Mouse (Mus musculus) hindbrain, embryonic 16.5 days (tissue): ENCODE results near the gene Sox15. TPM values are rescaled to one million over a fixed set of nuclear protein-coding genes. Genes with fewer than 3 reads are reported as not detected.
"Not testable (repeated sequence)": the region's sequence is repeated elsewhere in the genome, so short reads cannot be mapped to it uniquely, and the experiment has no call there.

Experiments
- ATAC-seq: fragments of 200-750 bp; cut with Nextera tagmentation; 2 replicates; pipeline ENCODE4 v1.8.0; 2017; ENCODE audit warnings: moderate TSS enrichment, moderate library complexity
- H3K27ac ChIP-seq: fragments of 300-500 bp; sonication (generic); 2 replicates; pipeline ENCODE4 v1.5.1; 2014; ENCODE audit warnings: low read depth, mild to moderate bottlenecking, control low read depth, low read length, moderate library complexity
- H3K27me3 ChIP-seq: fragments of 300-500 bp; sonication (generic); replicated peaks from 2 replicates; pipeline ENCODE4 v1.6.1; 2014; ENCODE audit warnings: low read length; ENCODE audit not compliant: control insufficient read depth, insufficient read depth
- H3K36me3 ChIP-seq: fragments of 300-500 bp; sonication (generic); 2 replicates; pipeline ENCODE4 v1.6.1; 2014; ENCODE audit warnings: mild to moderate bottlenecking, low read length, moderate library complexity, mixed read lengths; ENCODE audit not compliant: control insufficient read depth, insufficient read depth
- H3K4me1 ChIP-seq: fragments of 300-500 bp; sonication (generic); 2 replicates; pipeline ENCODE4 v1.6.1; 2014; ENCODE audit warnings: low read depth, low read length; ENCODE audit not compliant: control insufficient read depth, insufficient read depth
- H3K4me2 ChIP-seq: fragments of 300-500 bp; sonication (generic); 2 replicates; pipeline ENCODE4 v1.6.1; 2014; ENCODE audit warnings: mild to moderate bottlenecking, low read length, control low read depth, moderate library complexity
- H3K4me3 ChIP-seq: fragments of 300-500 bp; sonication (generic); 2 replicates; pipeline ENCODE4 v1.5.1; 2014; ENCODE audit warnings: mild to moderate bottlenecking, low read length, control low read depth, moderate library complexity
- H3K9ac ChIP-seq: fragments of 300-500 bp; sonication (generic); 2 replicates; pipeline ENCODE4 v1.6.1; 2014; ENCODE audit warnings: low read depth, mild to moderate bottlenecking, control low read depth, low read length, moderate library complexity
- H3K9me3 ChIP-seq: fragments of 300-500 bp; sonication (generic); 2 replicates; pipeline ENCODE4 v1.6.1; 2014; ENCODE audit warnings: mild to moderate bottlenecking, low read length, moderate library complexity; ENCODE audit not compliant: control insufficient read depth
- WGBS: fragments of 180-500 bp; shearing (Covaris S2); extraction: QIAGEN DNeasy Blood & Tissue Kit; methylation state at CpG from one replicate; pipeline ENCODE4 v1.1.7; 2014; 5-methylcytosine and 5-hydroxymethylcytosine counted together
- microRNA counts: library from miRNA; unstranded; fragments of <30 nt; microRNA quantifications from one replicate; lab custom pipeline; 2016
- microRNA-seq: library from miRNA; unstranded; fragments of <30 nt; microRNA quantifications from one replicate; pipeline ENCODE4, GENCODE M21; 2017
- polyA plus RNA-seq: library from polyadenylated mRNA; unstranded; fragments of >200 nt; fragmentation: Nextera tagmentation; extraction: Ambion mirVana; gene quantifications from 2 replicates; pipeline ENCODE4 v1.2.1, GENCODE M21; 2015

Sox15 gene
- polyA plus RNA-seq, 1 experiment from 2014 or later: not detected

DNA sequence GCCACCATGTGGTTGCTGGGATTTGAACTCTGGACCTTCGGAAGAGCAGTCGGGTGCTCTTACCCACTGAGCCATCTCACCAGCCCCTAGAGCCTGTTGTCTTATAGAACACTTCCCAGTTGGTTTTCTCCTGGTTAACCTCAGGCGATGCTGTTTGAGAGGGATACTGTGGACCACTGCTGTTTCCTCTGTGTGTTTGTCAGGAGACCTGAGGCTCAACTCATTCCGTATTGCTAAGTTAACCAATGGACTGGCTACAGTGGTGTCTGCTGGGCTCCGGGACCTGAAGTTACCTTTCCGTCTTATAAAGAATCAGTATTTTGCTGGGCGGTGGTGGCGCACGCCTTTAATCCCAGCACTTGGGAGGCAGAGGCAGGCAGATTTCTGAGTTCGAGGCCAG, 47.8 kb downstream of the Sox15 start:
- 94% methylated on average over 10 of the region's 10 CpGs for WGBS
- not testable (repeated sequence) for H3K4me1 ChIP-seq, H3K4me3 ChIP-seq, H3K9ac ChIP-seq, H3K27me3 ChIP-seq, H3K36me3 ChIP-seq, H3K4me2 ChIP-seq, ATAC-seq, H3K9me3 ChIP-seq, H3K27ac ChIP-seq

DNA sequence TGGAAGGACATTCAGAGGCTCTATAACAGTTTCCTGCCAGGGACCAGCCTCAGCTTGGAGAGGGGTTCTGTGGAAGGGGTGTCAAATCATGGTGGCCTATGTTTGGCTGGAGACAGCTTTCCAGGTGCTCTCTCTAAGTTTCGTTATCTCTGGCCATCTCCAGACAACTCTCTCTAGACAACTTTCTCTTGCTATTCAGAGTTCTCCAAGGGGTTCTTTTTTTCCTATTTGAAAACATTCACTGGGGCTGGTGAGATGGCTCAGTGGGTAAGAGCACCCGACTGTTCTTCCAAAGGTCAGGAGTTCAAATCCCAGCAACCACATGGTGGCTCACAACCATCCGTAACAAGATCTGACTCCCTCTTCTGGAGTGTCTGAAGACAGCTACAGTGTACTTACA, 48.3 kb downstream of the Sox15 start:
- not testable (repeated sequence) for H3K9me3 ChIP-seq, H3K4me3 ChIP-seq, ATAC-seq

GRCm38 (mm10) chr11:69703814-69704612, 48.9 kb downstream of the Sox15 start:
- ATAC-seq: no peak
- no peaks in the 10 kb centered on the region for H3K36me3 ChIP-seq
- no peak overlapping the region for H3K27ac ChIP-seq
- no peak overlapping the region for H3K4me2 ChIP-seq
- no peak overlapping the region for H3K9ac ChIP-seq
- no peaks in the 10 kb centered on the region for H3K4me1 ChIP-seq
- no peaks in the 10 kb centered on the region for H3K9me3 ChIP-seq
- H3K27me3 ChIP-seq: no peaks in the 10 kb centered on the region
- no peak overlapping the region for H3K4me3 ChIP-seq
- WGBS: 54% methylated on average over 8 of the region's 8 CpGs

More for the DNA sequence above, 48.3 kb downstream of the Sox15 start:
- not testable (repeated sequence) for H3K4me1 ChIP-seq, H3K27ac ChIP-seq, H3K4me2 ChIP-seq, H3K27me3 ChIP-seq, H3K36me3 ChIP-seq, H3K9ac ChIP-seq
- WGBS: 57% methylated on average over 2 of the region's 3 CpGs

GRCm38 (mm10) chr11:69704613-69705010, 49.5 kb downstream of the Sox15 start:
- Histone ChIP-seq H3K4me3 (no peak overlapping the region), H3K27ac (no peak overlapping the region), H3K4me2 (no peak overlapping the region), H3K4me1 (no peaks in the 10 kb centered on the region), H3K27me3 (no peaks in the 10 kb centered on the region), H3K36me3 (no peaks in the 10 kb centered on the region), H3K9me3 (no peaks in the 10 kb centered on the region), H3K9ac (no peak overlapping the region)
- ATAC-seq: no peak
- WGBS: 65% methylated on average over 2 of the region's 2 CpGs

MicroRNA genes within 50 kb of the gene (microRNA counts, 519-probe panel; counts per million panel counts)
- not detected for microRNA mmu-miR-1934 (lab: Ali Mortazavi, UCI)
- 2,230 counts per million, percentile 48 among the panel's probes with 10 or more counts for microRNA mmu-miR-467f (lab: Ali Mortazavi, UCI)

Small RNA genes within 50 kb of the gene (microRNA-seq; reads per million reads assigned to microRNA genes)
- gene Mir1934 (2.1 reads per million, percentile 2 among the genes with 10 or more reads in this experiment), gene Mir467f (not detected)

Other genes starting within 250 kb of the Sox15 start
- gene Kdm6b, start 241.6 kb upstream of the Sox15 start, polyA plus RNA-seq: 22.9 and 29.0 TPM in 2 replicates
- 3.0 and 4.0 TPM in 2 replicates for gene Dnah2, start 106.2 kb upstream of the Sox15 start, polyA plus RNA-seq
- gene Efnb3, start 95.1 kb upstream of the Sox15 start, polyA plus RNA-seq: 104 and 132 TPM in 2 replicates
- gene Wrap53, start 75.1 kb upstream of the Sox15 start, polyA plus RNA-seq: 18.2 and 20.1 TPM in 2 replicates
- 47.9 and 57.9 TPM in 2 replicates for gene Trp53, start 75.0 kb upstream of the Sox15 start, polyA plus RNA-seq
- gene Atp1b2, start 49.4 kb upstream of the Sox15 start, polyA plus RNA-seq: 105 and 117 TPM in 2 replicates
- gene Shbg, start 37.4 kb upstream of the Sox15 start, polyA plus RNA-seq: not detected in 2 replicates
- 22.6 and 26.2 TPM in 2 replicates for gene Sat2, start 33.3 kb upstream of the Sox15 start, polyA plus RNA-seq
- gene Fxr2, start 22.3 kb upstream of the Sox15 start, polyA plus RNA-seq: 32.1 and 34.6 TPM in 2 replicates
- 104 and 112 TPM in 2 replicates for gene Mpdu1, start 7.3 kb downstream of the Sox15 start, polyA plus RNA-seq
- gene Cd68, start 10.8 kb downstream of the Sox15 start, polyA plus RNA-seq: 10.2 and 11.5 TPM in 2 replicates
- gene Eif4a1, start 17.1 kb downstream of the Sox15 start, polyA plus RNA-seq: 382 and 471 TPM in 2 replicates
- 89.8 and 104 TPM in 2 replicates for gene Senp3, start 26.8 kb downstream of the Sox15 start, polyA plus RNA-seq
- 0.53 and 0.77 TPM in 2 replicates for gene Tnfsf13, start 30.5 kb downstream of the Sox15 start, polyA plus RNA-seq
- 4.4 and 5.6 TPM in 2 replicates for gene Tnfsf12, start 40.5 kb downstream of the Sox15 start, polyA plus RNA-seq
- 1.6 and 2.0 TPM in 2 replicates for gene Tnfsfm13, start 40.8 kb downstream of the Sox15 start, polyA plus RNA-seq
- 12.1 and 14.9 TPM in 2 replicates for gene Polr2a, start 103.3 kb downstream of the Sox15 start, polyA plus RNA-seq
- 0.41 and 0.87 TPM in 2 replicates for gene Slc35g3, start 106.7 kb downstream of the Sox15 start, polyA plus RNA-seq
- gene Zbtb4, start 110.6 kb downstream of the Sox15 start, polyA plus RNA-seq: 5.8 and 6.2 TPM in 2 replicates
- 1.4 and 2.9 TPM in 2 replicates for gene Chrnb1, start 140.6 kb downstream of the Sox15 start, polyA plus RNA-seq
- 6.7 and 7.2 TPM in 2 replicates for gene Fgf11, start 146.5 kb downstream of the Sox15 start, polyA plus RNA-seq
- gene Tmem102, start 150.3 kb downstream of the Sox15 start, polyA plus RNA-seq: 1.3 and 1.6 TPM in 2 replicates
- not detected in 2 replicates for gene Gm39566, start 160.0 kb downstream of the Sox15 start, polyA plus RNA-seq
- gene Spem2, start 163.2 kb downstream of the Sox15 start, polyA plus RNA-seq: not detected in 2 replicates
- 0.35 and 0.45 TPM in 2 replicates for gene Spem1, start 166.9 kb downstream of the Sox15 start, polyA plus RNA-seq
- 19.1 and 22.4 TPM in 2 replicates for gene Nlgn2, start 182.5 kb downstream of the Sox15 start, polyA plus RNA-seq
- gene Tmem256, start 183.2 kb downstream of the Sox15 start, polyA plus RNA-seq: 341 and 379 TPM in 2 replicates
- gene Plscr3, start 191.1 kb downstream of the Sox15 start, polyA plus RNA-seq: 37.3 and 48.6 TPM in 2 replicates
- gene Tnk1, start 203.4 kb downstream of the Sox15 start, polyA plus RNA-seq: 0.10 and 0.13 TPM in 2 replicates
- gene Tmem95, start 222.7 kb downstream of the Sox15 start, polyA plus RNA-seq: not detected in 2 replicates
- 2.2 and 3.2 TPM in 2 replicates for gene Kctd11, start 226.1 kb downstream of the Sox15 start, polyA plus RNA-seq
- 0.13 and 0.25 TPM in 2 replicates for gene Acap1, start 240.2 kb downstream of the Sox15 start, polyA plus RNA-seq
- 5.5 and 6.3 TPM in 2 replicates for gene 2810408A11Rik, start 245.7 kb downstream of the Sox15 start, polyA plus RNA-seq
- 17.8 and 19.0 TPM in 2 replicates for gene Neurl4, start 245.8 kb downstream of the Sox15 start, polyA plus RNA-seq